Mouse (Mus musculus): Measurements from ENCODE around the gene Ksr2.

DNA sequence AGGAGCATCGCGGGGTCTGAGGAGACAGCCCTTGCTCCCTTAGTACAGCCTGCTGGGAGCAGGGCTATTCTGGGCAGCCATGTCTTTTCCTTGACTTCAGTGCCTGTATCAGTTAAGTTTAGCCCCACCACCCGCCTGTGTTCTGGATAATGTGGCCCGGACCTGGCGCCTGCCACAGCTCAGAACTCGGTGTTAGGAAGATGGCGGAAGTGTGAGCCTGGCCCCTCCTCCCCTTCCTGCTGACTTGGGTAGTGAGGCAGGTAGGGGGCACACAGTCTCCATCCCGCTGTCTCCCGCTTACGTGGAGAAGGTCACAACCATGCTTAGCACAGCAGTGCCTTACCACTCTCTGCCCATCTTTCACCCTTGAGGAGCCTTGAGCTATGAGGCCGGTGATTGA is 68.2 kb downstream of the Ksr2 start:
- TF ChIP-seq UBTF (IDR thresholded peaks at IDR 0.05; ENCODE audit: borderline replicate concordance, insufficient read depth, low read depth, low read length) = no peak
- TF ChIP-seq BHLHE40 (IDR thresholded peaks at IDR 0.05; ENCODE audit: borderline replicate concordance, low read depth, low read length) = no peak
- no peak for TF ChIP-seq GABPA (IDR thresholded peaks at IDR 0.05; ENCODE audit: low read depth, low read length)
- no peak for TF ChIP-seq CTCF (IDR thresholded peaks at IDR 0.05 in 2 of 3, conservative IDR thresholded peaks at IDR 0.05 in 1 of 3; ENCODE audit: control insufficient read depth in 1 of 3, insufficient read depth in 1 of 3, low read depth in 2 of 3, low read length in 3 of 3, poor library complexity in 1 of 3, severe bottlenecking in 1 of 3)
- no peak for TF ChIP-seq RCOR1 (IDR thresholded peaks at IDR 0.05; ENCODE audit: low read depth, low read length)
- TF ChIP-seq USF1 (IDR thresholded peaks at IDR 0.05; ENCODE audit: low read depth, low read length) = no peak
- no peak for TF ChIP-seq POLR2A (IDR thresholded peaks at IDR 0.05; ENCODE audit: control insufficient read depth in 1 of 2, insufficient read depth in 1 of 2, low read depth in 1 of 2, low read length in 2 of 2, poor library complexity in 1 of 2)
- no peak for TF ChIP-seq GATA1 (IDR thresholded peaks at IDR 0.05; ENCODE audit: low read depth, low read length)
- no peak for TF ChIP-seq ZNF384 (IDR thresholded peaks at IDR 0.05; ENCODE audit: low read depth, low read length)
- TF ChIP-seq MXI1 (IDR thresholded peaks at IDR 0.05; ENCODE audit: low read depth, low read length) = no peak
- TF ChIP-seq ZC3H11A (IDR thresholded peaks at IDR 0.05; ENCODE audit: low read depth, low read length) = no peak
- TF ChIP-seq TCF12 (IDR thresholded peaks at IDR 0.05; ENCODE audit: low read depth, low read length) = no peak
- TF ChIP-seq MEF2A (IDR thresholded peaks at IDR 0.05; ENCODE audit: extremely low read depth, insufficient replicate concordance, low read depth, low read length, poor library complexity, severe bottlenecking) = no peak
